Mouse (Mus musculus): ENCODE measurements around the gene Plod2.

GRCm38 (mm10) chr9:92550981-92551380, 9.0 kb downstream of the Plod2 start:
- no peak for TF ChIP-seq NELFE (IDR thresholded peaks at IDR 0.05; ENCODE audit: low read depth, low read length)
- no peak for TF ChIP-seq USF1 (IDR thresholded peaks at IDR 0.05; ENCODE audit: low read depth, low read length)
- no peak for TF ChIP-seq CTCF (conservative IDR thresholded peaks at IDR 0.05 in 1 of 2, IDR thresholded peaks at IDR 0.05 in 1 of 2; ENCODE audit: low read depth in 2 of 2, low read length in 2 of 2)
- TF ChIP-seq MAFK (IDR thresholded peaks at IDR 0.05; ENCODE audit: insufficient replicate concordance, low read length): no peak

Measured in CH12.LX (cell line).